Mouse (Mus musculus): ENCODE data around the gene Ccdc69.

DNA sequence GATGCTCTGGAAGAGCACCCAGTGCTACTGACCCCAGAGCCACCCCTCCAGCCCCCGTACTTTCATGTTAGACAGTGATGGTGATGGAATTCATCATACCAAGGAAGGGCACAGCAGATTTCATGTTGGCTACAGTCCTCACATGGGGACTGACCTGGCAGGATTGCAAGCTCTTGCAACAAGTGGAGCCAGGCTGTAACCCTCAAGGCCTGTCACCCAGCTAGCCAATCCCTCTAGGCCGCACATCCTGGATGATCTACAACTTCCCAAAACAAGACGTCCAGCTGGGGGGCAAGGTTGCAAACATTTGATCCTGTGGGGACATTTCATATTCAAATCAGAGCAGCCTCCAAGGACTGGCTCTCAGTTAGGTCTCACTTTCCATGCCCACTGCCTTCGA is 6.7 kb upstream of the Ccdc69 start:
- TF ChIP-seq CTCF (IDR thresholded peaks at IDR 0.05; ENCODE audit: low read depth, low read length) (no peak), POLR2A (IDR thresholded peaks at IDR 0.05; ENCODE audit: extremely low read depth, insufficient read depth, low read length) (no peak)
